Mouse (Mus musculus) liver, embryonic 18 days (tissue): ENCODE results near the gene Col1a1. TPM values are rescaled to one million over a fixed set of nuclear protein-coding genes. Genes with fewer than 3 reads are reported as not detected.

Source experiments
- polyA plus RNA-seq: library from polyadenylated mRNA; depleted of rRNA; stranded (reverse); fragments of >200 nt; gene quantifications from 2 replicates; pipeline ENCODE4 v1.2.3, GENCODE M21; 2012; rRNA removed

The Col1a1 gene
- polyA plus RNA-seq = 7.8 and 12.2 TPM in 2 replicates

DNA sequence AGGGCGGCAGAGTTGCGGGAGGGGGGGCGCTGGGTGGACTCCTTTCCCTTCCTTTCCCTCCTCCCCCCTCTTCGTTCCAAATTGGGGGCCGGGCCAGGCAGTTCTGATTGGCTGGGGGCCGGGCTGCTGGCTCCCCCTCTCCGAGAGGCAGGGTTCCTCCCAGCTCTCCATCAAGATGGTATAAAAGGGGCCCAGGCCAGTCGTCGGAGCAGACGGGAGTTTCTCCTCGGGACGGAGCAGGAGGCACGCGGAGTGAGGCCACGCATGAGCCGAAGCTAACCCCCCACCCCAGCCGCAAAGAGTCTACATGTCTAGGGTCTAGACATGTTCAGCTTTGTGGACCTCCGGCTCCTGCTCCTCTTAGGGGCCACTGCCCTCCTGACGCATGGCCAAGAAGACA lies at the start of gene Col1a1:
TSS of gene Col1a1 (plus strand) at position 180 of the 400 bp plus-strand sequence.

GRCm38 (mm10) chr11:94967419-94967818 lies 31.4 kb downstream of the Col1a1 start, which contains the start of gene Hils1:
Gene Hils1, plus strand, starts transcription at chr11:94967593.

GRCm38 (mm10) chr11:94976199-94976598 lies 40.2 kb downstream of the Col1a1 start, which contains the start of gene Sgca:
Gene Sgca, minus strand, starts transcription at chr11:94976327.

DNA sequence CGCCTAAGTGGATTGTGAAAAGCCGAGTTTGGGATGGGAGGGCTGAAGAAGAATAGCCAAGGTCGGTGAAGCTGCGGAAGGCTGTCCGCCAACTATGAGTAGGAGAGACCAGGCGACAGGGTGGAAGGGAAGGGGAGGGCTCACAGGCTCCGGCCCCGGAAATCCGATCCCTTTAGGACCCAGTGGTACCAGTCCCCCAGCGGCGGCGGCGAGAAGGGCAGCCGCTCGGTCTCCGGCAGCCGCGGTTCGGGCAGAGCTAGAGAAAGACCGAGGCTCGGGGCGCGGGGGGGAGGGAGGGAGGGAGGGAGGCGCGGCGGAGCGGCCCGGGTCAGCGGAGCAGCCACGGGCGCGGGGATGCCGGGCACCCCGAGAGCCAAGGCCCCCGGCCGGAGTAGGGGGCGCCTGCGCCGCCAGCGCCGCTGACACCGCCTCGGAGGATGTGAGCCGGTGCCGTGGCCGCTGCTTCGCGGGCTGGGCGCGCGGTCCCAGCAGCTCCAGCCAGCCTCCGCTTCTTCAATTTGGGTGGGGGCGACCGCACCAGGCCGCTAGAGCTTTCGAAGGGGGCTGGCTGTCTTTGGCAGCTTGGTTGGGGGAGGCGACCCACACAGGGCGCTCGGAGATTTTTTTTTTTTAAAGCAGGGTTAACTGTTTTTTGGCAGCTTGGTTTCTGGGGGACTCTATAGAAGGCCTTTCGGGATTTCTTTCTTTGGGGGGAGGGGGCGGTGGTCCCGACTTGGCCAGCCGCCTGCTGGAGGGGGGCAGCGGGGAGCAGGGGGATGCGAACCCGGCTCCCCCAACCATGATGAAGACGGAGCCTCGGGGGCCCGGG lies 54.9 kb downstream of the Col1a1 start, which contains the start of gene Ppp1r9b:
TSS of gene Ppp1r9b (plus strand) at position 287 of the 829 bp plus-strand sequence.

Other genes starting within 250 kb of the Col1a1 start
- gene Gm11541, start 231.7 kb upstream of the Col1a1 start, polyA plus RNA-seq = not detected in 2 replicates
- gene Cdc34b, start 194.4 kb upstream of the Col1a1 start, polyA plus RNA-seq = not detected in 2 replicates
- gene Tmem92, start 153.5 kb upstream of the Col1a1 start, polyA plus RNA-seq = not detected in 2 replicates
- gene Hils1, start 31.4 kb downstream of the Col1a1 start, polyA plus RNA-seq = not detected in 2 replicates
- 0.02 TPM in 1 of 2 replicates, not detected in the other for gene Sgca, start 40.1 kb downstream of the Col1a1 start, polyA plus RNA-seq
- 7.9 and 9.0 TPM in 2 replicates for gene Ppp1r9b, start 54.8 kb downstream of the Col1a1 start, polyA plus RNA-seq
- gene Samd14, start 73.7 kb downstream of the Col1a1 start, polyA plus RNA-seq = 12.3 and 13.7 TPM in 2 replicates
- 9.0 and 11.5 TPM in 2 replicates for gene Pdk2, start 105.1 kb downstream of the Col1a1 start, polyA plus RNA-seq
- 2.4 and 2.6 TPM in 2 replicates for gene Itga3, start 140.6 kb downstream of the Col1a1 start, polyA plus RNA-seq
- not detected in 2 replicates for gene Dlx3, start 183.9 kb downstream of the Col1a1 start, polyA plus RNA-seq
- 0.17 and 0.29 TPM in 2 replicates for gene Dlx4, start 210.0 kb downstream of the Col1a1 start, polyA plus RNA-seq